Mouse (Mus musculus) ES-Bruce4 (cell line): ENCODE measurements around the gene Ndufab1. TPM values are rescaled to one million over a fixed set of nuclear protein-coding genes. Genes with fewer than 3 reads are reported as not detected.
A peak's percentile ranks its signal among the peaks of the same experiment; 100 is the strongest.

Source experiments
- H3K27ac ChIP-seq: 2 replicates; pipeline ENCODE4 v1.5.1; 2012; ENCODE audit warnings: low read length, inconsistent platforms; ENCODE audit not compliant: insufficient read depth
- H3K27me3 ChIP-seq: 2 replicates; pipeline ENCODE4 v1.6.1; 2012; ENCODE audit warnings: mild to moderate bottlenecking, low read length, inconsistent platforms; ENCODE audit not compliant: control insufficient read depth, poor library complexity, insufficient read depth, severe bottlenecking
- H3K36me3 ChIP-seq: 2 replicates; pipeline ENCODE4 v1.6.1; 2012; ENCODE audit warnings: inconsistent platforms, mild to moderate bottlenecking, low read length, moderate library complexity; ENCODE audit not compliant: control insufficient read depth, poor library complexity, insufficient read depth, severe bottlenecking
- H3K4me1 ChIP-seq: one replicate; pipeline ENCODE4 v1.8.1; 2011; ENCODE audit warnings: low read length; ENCODE audit not compliant: control insufficient read depth, insufficient read depth
- H3K4me3 ChIP-seq: 2 replicates; pipeline ENCODE4 v1.5.1; 2011; ENCODE audit warnings: low read depth, mild to moderate bottlenecking, low read length
- H3K9ac ChIP-seq: 2 replicates; pipeline ENCODE4 v1.6.1; 2012; ENCODE audit warnings: low read depth, mild to moderate bottlenecking, inconsistent platforms; ENCODE audit not compliant: poor library complexity, severe bottlenecking
- H3K9me3 ChIP-seq: replicated peaks from 2 replicates; pipeline ENCODE4 v1.6.1; 2012; ENCODE audit warnings: mild to moderate bottlenecking, low read length, inconsistent platforms; ENCODE audit not compliant: control insufficient read depth, poor library complexity, insufficient read depth, severe bottlenecking
- CTCF ChIP-seq: IDR thresholded peaks from one replicate; pipeline ENCODE4 v1.8.1; 2011; ENCODE audit warnings: low read depth, low read length
- EP300 ChIP-seq: IDR thresholded peaks from 2 replicates; pipeline ENCODE4 v1.6.1; 2011; ENCODE audit warnings: low read depth, low read length; ENCODE audit not compliant: insufficient read depth
- POLR2A ChIP-seq: IDR thresholded peaks from one replicate; pipeline ENCODE4 v1.8.1; 2011; ENCODE audit warnings: low read length; ENCODE audit not compliant: insufficient read depth
- polyA plus RNA-seq: library from polyadenylated mRNA; stranded (reverse); fragments of >200 nt; gene quantifications from 2 replicates; pipeline ENCODE4 v1.2.4, GENCODE M21; 2011; ENCODE audit warnings: low read depth; ENCODE audit not compliant: missing spikeins, insufficient read depth, insufficient read length

Gene Ndufab1
- polyA plus RNA-seq, 1 experiment: 271 TPM

- Histone ChIP-seq H3K9me3 (no peaks in the 10 kb centered on the region), H3K9ac (no peak overlapping the region), H3K4me1 (no peaks in the 10 kb centered on the region), H3K36me3 (peaks cover 67% of the 10 kb centered on the region), H3K27ac (no peak overlapping the region), H3K4me3 (no peak overlapping the region), H3K27me3 (no peaks in the 10 kb centered on the region)
- TF ChIP-seq EP300 (no peak), POLR2A (no peak), CTCF (no peak)
Measured at GRCm38 (mm10) chr7:122079798-122080554, 21.7 kb downstream of the Ndufab1 start.

GRCm38 (mm10) chr7:122074374-122074773, 27.3 kb downstream of the Ndufab1 start:
- TF ChIP-seq CTCF (no peak), POLR2A (no peak), EP300 (no peak)
- Histone ChIP-seq H3K27me3 (no peaks in the 10 kb centered on the region), H3K27ac (no peak overlapping the region), H3K36me3 (peaks cover 84% of the 10 kb centered on the region), H3K4me1 (no peaks in the 10 kb centered on the region), H3K9ac (no peak overlapping the region), H3K9me3 (no peaks in the 10 kb centered on the region), H3K4me3 (no peak overlapping the region)

GRCm38 (mm10) chr7:122067517-122068381, 33.9 kb downstream of the Ndufab1 start:
- TF ChIP-seq CTCF (no peak), POLR2A (no peak), EP300 (no peak)

GRCm38 (mm10) chr7:122066945-122067516, 34.7 kb downstream of the Ndufab1 start, which contains the start of the genes Ubfd1 and Ears2:
Gene Ubfd1 (plus strand): TSS chr7:122067175.
Gene Ears2 (minus strand): TSS chr7:122067263.
- H3K9me3 ChIP-seq: no peaks in the 10 kb centered on the region
- no peak for TF ChIP-seq EP300
- TF ChIP-seq CTCF: no peak
- no peak for TF ChIP-seq POLR2A
- no peaks in the 10 kb centered on the region for H3K4me1 ChIP-seq
- no peaks in the 10 kb centered on the region for H3K27me3 ChIP-seq
- H3K9ac ChIP-seq: peak within 1 kb of the TSS; percentile 84
- H3K4me3 ChIP-seq: peak within 1 kb of the TSS; percentile 78
- H3K27ac ChIP-seq: peak within 1 kb of the TSS; percentile 85
- peaks cover 32% of the 10 kb centered on the region for H3K36me3 ChIP-seq

More at GRCm38 (mm10) chr7:122067517-122068381, 33.9 kb downstream of the Ndufab1 start:
- Histone ChIP-seq H3K27me3 (no peaks in the 10 kb centered on the region), H3K4me3 (peak overlapping the region; percentile 78), H3K4me1 (no peaks in the 10 kb centered on the region), H3K36me3 (peaks cover 36% of the 10 kb centered on the region), H3K27ac (no peak overlapping the region), H3K9me3 (no peaks in the 10 kb centered on the region), H3K9ac (peak overlapping the region; percentile 84)

GRCm38 (mm10) chr7:122066102-122066944, 35.4 kb downstream of the Ndufab1 start:
- TF ChIP-seq EP300 (no peak), CTCF (no peak), POLR2A (no peak)
- peak overlapping the region; percentile 84 for H3K9ac ChIP-seq
- no peaks in the 10 kb centered on the region for H3K4me1 ChIP-seq
- H3K27me3 ChIP-seq: no peaks in the 10 kb centered on the region
- peaks cover 30% of the 10 kb centered on the region for H3K36me3 ChIP-seq
- no peaks in the 10 kb centered on the region for H3K9me3 ChIP-seq
- H3K4me3 ChIP-seq: peak overlapping the region; percentile 78
- H3K27ac ChIP-seq: peak overlapping the region; percentile 85
